Mouse (Mus musculus): ENCODE results near the gene Ppp1r12c.
A peak's percentile ranks its signal among the peaks of the same experiment; 100 is the strongest.

The Ppp1r12c gene

DNA sequence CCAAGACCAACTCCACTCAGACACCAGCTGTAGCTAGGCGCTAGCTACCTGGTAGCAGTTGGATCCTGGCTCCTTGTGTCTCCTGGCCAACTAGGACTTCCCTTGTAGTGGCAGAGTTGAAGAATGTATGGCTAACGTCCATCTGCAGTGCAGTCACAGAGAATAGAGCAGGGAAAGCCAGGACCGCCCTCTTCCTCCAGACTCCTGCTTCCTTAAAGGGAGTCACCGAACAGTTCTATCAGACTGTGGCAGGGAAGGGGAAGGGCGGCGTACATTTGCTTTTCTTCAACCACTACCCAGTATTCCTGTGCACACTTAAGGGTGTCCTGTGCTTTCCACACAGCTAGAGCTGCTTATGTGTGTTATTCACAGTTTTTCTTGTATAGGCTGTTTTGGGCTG, 10.2 kb downstream of the Ppp1r12c start:
- no peak for DNase-seq

DNA sequence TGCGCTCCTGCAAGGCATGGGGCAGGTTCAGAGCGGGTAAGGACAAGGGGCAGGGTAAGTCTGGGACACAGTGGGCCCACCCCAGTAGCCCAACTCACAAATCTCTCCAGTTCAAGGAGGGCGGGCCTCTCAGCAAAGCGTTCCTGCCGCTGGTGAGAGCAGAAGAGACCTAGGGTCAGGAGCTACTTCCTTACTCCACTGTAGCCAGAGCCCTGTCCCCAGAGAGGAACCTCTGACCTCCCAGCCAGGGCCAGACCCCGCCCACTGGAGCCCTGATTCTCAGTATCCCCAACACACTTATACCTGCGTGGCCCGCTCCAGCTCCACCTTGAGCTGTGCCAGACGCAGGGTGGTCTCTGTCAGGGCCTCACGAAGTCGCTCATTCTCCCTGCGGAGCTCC, 19.2 kb downstream of the Ppp1r12c start:
- DNase-seq, result no peak

DNA sequence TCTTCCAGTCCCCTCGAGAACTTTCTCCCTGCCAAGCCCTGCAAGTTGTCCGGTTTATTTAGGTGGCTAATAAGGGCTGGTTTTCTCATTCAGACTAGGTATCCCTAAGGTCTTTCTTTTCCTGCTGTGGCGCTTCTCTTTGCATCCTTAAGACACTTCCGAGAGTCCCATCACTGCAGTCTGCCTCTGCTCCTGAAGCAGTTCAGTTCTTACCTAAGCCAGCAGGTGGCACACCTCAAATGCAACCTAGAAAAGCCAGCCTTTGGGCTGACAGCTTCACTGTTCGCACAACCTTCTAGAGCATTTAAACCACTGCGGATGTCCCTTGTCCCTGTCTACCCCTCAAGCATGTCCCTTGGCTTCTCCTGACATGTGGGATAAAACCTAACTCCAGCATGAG, 21.8 kb downstream of the Ppp1r12c start:
- DNase-seq, result peak; percentile 44

DNA sequence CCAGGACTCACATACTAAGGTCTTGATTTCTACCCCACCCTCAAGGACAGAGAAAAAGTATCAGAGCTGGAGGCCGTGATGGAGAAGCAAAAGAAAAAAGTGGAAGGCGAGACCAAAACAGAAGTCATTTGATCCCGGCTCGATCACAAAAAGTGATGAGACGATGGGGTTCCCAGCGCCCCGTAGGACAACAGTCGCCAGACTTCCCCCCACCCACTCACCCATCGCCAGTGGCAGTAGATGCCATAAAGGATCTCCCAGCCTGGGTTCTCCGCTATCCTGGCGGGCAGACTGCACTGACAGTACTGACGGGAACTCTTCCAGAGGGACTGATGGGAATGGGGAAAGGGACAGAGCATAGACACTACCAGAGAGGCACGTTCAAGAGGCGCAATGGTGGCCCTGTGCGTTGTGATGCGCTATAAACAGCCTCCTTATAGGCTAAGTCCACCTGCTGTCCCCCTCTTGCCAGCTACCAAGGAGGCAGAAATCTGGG, 22.6 kb downstream of the Ppp1r12c start:
- no peak for DNase-seq

DNA sequence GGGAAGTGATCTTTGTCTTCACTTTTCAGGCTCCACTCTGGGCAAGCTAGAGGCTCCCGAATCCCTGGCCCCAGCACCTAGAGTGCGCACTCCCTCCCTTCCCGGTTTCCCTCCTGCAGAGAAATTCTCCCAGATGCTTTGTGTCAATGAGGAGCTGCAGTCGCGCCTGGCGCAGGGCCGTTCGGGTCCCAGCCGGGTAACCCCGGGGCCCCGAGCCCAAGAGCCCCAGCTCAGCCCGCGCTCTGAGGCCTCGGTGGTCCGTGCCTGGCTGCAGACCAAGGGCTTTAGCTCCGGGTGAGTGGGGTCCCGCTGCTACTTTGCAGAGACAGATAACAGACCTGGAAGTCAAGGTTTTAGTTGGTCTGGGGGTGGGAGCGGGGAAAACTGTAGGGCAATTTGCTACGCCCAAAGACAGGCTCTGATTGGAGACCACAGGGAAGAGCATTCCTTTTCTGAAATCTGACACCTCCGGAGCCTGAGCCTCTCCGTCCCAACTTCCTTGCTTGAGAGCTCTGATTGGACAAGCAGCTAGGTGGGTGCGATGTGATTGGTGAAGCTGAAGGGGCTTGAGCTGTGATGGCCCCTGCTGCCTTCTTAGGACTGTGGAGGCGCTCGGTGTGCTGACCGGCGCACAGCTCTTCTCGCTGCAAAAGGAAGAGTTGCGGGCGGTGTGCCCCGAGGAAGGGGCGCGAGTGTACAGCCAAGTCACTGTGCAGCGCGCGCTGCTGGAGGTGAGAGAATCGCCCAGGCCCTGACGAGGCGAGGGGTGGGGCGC, 23.3 kb downstream of the Ppp1r12c start:
- peak; percentile 61 for DNase-seq

DNA sequence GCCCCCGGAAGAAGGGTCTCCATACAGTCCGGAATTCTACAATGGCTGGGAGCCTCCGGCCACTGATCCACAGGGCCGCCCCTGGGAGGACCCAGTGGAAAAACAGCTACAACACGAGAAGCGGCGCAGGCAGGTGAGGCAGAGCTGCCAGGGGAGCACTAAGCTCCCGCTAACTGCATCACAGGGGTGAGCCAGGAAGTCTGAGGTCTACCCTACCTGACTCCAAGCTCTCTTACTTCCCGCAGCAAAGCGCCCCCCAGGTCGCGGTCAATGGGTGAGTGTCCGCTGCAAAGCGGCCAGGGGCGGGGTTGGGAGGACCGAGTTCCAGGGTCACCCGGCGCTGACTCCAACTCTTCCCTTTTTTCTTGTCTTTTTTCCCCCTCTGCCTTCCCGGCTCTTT, 27.5 kb downstream of the Ppp1r12c start:
- no peak for DNase-seq

DNA sequence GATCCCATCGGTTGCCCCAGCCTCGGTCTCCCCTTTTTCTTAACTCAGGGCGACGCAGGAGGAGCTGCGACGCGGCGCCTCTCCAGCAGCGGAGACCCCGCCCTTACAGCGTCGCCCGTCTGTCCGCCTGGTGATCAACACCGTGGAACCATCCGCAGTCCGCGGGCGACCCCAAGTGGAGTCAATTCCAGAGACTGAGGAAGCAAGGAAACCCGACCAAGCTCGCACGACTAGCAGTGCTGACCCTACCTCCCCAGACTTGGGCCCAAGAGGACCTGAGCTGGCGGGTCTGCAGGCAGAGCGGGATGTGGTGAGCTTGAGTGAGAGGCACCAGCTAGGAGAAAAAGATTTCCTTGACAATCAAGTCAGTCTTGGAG, 30.3 kb downstream of the Ppp1r12c start:
- DNase-seq, result peak; percentile 93

DNA sequence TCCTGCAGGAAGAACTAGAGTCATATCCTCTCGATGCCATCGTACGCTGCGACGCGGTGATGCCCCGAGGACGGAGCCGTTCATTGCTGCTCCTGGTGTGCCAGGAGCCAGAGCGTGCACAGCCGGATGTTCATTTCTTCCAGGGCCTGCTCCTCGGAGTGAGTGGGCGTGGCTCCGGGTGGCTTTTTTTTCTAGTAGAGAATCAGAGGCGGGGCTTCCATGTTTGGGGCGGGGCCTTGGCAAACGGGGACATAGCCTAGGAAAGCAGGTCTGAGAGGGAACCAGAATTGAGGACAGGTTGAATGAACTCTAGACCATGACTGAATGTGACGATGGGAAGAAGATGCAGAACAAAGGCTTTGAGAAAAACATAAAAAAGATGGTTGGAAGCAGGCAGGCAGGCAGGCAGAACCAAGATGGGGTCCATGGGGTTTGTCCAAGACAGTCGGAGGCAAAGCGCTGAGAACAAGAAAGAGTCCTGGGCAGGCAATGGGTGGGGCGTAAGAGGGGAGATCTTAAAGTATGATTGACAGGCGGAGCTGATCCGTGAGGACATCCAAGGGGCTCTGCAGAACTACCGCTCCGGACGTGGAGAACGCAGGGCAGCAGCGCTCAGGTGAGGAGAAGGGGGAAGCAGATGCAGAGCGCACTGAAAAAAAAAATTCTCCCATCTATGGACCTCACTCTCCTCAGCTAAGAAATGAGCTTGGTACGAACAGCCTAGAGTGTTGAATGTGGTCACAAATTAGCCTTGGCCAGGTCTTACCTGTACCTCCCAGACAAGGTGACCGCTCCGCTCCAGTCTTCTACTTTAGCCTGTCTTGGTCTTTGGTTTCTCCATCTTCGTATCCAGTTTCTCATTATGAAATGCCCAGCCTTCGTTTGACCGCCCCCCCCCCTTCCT, 31.0 kb downstream of the Ppp1r12c start:
- peak; percentile 58 for DNase-seq

DNA sequence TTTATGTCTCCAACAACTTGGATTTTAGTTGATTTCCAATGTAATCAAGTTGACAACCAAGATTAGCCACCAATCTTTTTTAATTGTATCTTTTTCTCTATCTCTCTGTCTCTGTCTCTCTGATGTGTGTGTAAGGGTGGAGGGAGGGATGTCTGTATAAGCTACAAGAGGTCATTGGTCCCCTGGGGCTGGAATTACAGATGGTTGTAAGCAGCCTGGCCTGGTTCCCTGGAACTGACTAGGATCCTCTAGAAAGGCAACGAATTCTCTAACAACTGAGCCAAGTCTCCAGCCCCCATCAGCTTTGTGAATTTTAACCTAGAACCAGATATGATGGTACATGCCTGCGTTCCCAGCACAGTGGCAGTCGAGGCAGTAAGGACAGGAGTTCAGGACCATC, 33.7 kb downstream of the Ppp1r12c start:
- DNase-seq, result no peak

DNA sequence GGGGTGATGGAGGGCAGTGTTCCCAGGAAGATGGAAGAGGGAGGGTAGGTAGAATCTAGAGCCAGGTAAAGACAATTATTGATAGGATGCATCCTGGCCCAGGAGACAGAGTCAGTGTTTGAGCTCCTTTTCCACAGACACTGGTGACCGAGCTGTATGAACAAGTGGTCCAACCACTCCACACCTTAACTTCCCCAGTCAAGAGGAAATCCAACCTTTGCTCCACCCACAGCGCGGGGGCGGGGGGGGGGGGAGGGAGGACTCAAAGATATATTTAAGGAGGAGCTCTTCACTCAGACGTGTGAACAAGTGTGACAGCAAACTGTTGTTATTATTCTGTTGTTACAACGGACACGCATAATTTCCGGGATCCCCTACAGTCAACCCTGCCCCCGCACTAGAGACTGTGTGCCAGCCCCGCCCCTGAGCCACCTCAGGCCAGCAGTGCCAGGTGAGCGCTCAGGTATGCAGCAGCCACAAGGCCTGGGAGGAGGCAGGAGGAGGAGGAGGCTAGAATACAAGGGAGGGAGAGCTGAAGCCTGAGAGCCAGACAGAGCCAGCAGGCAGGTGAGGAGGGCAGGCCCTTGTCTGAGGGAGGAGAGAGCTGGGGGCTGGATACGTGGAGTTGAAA, 37.2 kb downstream of the Ppp1r12c start:
- no peak for DNase-seq

DNA sequence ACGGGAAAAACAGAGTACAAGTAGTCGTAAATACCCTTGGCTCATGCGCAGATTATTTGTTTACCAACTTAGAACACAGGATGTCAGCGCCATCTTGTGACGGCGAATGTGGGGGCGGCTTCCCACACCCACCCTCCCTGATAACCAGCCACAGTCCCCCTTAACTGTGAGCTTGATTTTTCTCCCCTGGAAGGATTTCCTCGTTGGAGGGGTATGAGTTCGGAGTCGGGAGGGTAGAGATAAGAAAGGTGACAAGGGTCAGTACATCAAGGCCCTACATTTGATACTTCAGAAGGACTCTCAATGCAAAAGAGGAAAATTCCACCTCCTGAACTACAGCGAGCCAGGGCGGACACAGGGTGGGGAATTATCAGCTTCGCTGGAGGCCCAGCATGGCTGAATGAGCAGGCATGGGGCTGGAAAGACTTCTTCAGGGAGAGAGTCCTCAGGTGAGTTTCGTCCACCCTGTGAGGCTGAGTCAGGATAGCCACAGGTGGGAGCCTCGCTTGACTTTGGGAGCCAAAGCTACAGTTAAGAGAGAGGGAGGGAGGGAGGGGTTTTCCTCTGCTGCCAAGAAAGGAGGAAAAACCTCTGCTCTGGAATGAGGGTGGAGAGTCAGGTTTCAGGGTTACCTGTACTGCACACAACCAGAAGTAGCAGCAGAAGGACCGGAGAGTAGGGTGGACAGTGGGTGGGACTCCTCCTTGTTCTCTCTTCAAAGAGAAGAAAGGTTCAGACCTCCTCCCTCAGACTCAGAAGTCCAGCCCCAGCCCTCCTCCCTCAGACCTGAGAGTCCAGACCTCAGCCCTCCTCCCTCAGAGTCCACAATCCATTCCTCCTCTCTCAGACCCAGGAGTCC, 40.7 kb downstream of the Ppp1r12c start, which contains the start of gene Eps8l1:
Gene Eps8l1 (plus strand): TSS at position 99 of the 859 bp plus-strand sequence.
- DNase-seq, result no peak

DNA sequence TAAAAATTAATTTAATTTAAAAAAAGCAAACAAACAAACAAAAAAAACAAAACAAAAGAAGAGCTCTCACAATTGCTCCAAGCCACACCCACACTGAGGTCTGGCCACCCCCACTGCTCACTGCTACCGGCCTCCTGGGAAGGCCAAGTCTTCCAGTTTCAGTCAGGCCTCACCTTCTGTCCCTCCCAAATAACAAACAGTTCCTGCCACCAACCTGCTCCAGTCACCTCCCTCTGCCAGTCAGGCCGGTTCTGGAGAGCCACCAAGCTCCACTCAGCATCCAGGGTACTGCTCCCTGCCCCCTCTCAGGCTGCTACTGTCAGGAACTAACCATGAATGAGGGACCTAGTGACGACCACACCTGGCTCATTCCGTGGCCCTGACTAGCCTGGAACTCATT, 48.8 kb downstream of the Ppp1r12c start:
- DNase-seq, result no peak

DNA sequence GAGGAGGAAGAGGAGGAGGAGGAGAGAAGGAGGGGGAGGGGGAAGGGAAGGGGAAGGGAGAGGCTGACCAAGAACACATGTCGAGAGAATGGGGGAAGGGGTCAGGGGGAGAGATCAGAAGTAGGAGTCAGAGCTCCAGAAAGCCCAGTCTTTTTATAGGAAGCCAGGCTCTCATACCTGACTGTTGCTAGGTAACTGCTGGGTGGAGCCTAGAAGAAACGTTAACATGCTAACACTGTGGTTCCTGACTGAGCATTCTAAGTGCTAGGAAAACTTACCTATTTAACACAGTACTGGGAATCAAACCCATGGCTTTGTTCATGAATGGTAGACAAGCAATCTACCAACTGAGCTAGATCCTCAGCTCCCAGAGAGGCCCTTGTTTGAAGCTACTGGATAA, 52.3 kb downstream of the Ppp1r12c start:
- DNase-seq, result no peak

DNA sequence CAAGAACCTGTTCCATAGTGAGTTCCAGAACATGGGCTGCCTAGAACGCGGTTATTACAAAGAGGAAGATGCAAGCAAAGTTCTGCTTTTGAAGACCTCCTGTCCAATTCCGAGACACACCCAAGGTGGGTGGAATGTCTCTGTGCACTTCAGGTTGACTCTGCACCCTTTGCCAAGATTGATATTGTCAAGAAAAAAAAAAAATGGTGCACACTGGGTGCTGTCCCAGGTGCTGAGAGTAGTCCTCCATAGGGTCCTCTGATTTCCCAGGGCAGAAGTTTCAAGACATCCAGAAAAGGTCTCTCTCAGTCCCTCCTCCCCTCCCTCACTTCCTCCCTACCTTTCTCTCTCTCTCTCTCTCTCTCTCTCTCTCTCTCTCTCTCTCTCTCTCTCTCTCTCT, 53.0 kb downstream of the Ppp1r12c start:
- no peak for DNase-seq

DNA sequence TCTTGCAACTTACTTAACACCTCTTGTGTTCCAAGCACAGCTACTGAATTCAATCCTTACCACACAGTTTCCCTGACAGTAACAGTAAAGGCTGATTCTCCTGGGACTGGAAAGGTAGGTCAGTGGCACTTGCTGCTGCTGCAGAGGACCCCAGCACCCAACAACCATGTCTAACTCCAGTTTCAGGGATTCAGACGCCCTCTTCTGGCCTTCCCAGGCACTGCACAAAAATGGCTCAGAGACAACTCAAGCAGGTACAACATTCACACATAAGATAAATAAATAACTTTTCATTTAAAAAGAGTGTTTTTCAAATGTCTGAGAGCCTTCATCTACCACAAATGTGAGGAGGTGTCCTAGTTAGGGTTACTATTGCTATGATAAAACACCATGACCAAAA, 54.3 kb downstream of the Ppp1r12c start:
- no peak for DNase-seq

DNA sequence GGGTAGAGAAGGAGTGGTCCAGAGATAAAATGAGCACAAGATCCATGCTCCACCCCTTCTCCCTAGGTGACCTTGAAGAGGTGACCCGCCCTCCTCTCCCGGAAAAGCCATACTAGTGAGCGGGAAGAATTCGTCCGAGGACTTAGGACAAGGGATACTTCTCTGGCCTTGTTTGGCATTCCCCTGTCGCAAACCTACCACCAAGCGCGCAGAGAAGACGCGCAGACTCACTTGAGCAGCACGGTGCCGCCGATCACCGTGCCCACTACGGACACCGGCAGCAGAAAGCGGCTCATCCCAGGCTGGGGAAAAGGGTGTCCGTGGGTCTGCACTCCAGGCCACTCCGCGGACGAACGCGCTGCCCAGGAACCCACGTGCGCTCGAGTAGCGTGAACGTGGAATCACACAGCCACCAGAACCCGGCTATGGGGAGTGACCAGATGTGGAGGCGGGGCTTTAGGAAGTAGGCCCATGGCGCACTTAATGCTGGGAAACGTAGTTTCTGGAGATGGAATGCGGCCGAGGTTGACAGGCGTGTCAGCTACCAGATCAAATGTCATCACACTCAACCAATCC, 56.2 kb downstream of the Ppp1r12c start, which contains the start of gene Rdh13:
Gene Rdh13 (minus strand): TSS at position 434 of the 576 bp plus-strand sequence.
- peak; percentile 89 for DNase-seq

DNA sequence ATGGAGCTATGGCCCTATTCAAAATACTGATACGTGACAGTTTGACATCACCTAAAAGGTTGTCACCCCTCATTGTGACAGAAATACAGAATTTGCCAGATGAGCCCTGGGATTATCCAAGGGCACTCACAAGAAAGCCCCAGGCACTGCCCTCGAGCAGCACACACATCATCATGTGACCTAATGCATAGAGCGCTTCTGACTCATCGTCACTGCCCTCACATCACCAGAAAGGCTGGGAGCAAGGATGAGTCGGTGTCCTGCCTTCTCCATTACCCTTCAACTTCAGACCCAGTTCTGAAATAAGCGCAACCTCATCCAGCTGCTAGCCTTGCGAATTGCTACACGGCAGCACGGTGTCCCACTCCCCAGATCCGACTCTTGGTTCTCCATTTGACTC, 60.9 kb downstream of the Ppp1r12c start:
- DNase-seq, result no peak

DNA sequence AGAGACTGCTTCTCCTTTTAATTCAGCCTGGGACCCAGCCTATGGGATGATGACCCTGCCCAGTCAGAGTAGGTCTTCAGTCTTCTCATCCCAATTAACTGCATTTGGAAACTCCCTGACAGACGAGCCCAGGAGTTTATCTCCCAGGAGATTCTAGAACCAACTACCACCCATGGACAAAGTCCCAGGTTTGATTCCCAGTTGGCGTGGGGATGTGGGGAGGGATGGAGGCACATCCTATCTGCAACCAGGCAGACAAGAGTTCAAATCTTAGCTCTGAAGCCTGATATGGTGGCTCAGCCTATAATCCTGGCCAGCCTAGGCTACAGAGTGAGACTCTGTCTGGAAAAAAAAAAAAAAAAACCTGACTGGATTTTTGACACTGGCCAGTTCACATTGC, 63.8 kb downstream of the Ppp1r12c start:
- no peak for DNase-seq

DNA sequence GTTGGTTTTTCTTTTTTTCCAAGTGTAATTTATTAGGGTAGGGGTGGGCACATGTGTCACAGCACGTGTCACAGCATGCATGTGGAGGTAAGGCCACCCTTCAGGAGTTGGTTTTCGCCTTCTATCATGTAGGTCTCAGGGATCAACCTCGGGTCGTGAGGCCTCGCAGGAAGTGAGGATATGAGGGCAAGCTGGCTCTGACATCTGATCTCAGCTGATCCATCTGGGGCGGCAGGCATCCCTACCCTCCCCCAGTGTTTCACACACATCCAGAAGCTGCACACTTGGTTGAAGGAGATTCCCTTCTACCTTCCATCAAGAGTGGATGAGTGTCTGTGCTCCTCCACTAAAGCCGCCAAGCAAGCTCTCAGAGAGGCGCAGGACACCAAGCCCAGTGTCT, 69.5 kb downstream of the Ppp1r12c start:
- no peak for DNase-seq

DNA sequence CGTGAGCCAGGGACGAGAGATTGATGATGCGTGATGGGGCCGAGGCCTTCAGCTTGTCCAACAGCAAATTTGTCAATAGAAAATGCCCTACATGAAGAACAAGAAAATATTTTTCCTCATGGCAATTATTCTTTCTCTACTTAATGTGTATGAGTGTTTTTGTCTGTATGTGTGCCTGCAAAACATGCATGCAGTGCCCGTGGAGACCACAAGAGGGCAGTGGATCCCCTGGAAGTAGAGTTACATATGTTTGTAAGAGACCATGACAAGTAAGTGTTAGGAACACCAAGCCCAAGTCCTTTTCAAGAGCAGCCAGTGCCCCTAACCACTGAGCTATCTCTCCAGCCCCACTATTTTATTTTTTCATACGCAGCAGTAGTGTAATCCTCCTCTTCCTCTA, 69.9 kb downstream of the Ppp1r12c start:
- DNase-seq, result peak; percentile 79
